Mouse (Mus musculus): Measurements from ENCODE around the gene Plekhn1. TPM values are rescaled to one million over a fixed set of nuclear protein-coding genes. Genes with fewer than 3 reads are reported as not detected.

Gene Plekhn1
- polyA plus RNA-seq, 1 experiment from 2014 or later, result 26.7 TPM

DNA sequence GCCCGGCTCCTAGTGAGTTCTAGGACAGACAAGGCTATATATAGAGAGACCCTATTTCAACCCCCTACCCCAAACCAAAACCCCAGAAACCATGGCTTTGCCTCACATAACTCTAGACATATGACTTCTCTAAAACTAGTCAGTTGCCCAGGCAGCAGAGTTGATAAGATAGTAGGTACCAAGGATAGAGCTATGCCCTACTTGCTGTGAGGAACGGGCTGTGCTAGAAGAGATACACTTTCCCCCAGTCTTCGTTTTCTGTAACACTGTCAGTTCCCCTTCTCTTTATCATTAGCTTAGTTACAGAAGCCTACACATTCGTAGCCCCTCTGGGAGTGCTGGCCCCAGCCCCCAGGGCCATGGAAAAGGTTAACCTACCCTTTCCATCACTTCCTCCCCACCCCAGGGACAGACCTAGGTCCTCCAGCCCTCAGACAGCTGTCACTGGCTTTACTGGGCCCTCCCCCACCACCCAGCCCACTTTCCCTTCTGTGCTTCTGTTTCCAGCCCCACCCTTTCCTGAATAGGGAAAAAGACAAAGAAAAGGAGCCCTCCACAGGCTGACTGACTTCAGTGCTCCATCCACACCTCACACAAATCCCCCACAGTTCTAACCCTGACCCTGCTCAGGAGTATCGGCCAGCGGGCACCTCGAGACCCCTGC is 50.2 kb downstream of the Plekhn1 start:
- Histone ChIP-seq H3K36me3 (ENCODE audit: control insufficient read depth, insufficient read depth, low read length) (peaks cover 3% of the 10 kb centered on the region; the same call in 1 of the 2 replicates), H3K4me1 (replicated peaks; ENCODE audit: control insufficient read depth, insufficient read depth, low read length) (peaks cover 32% of the 10 kb centered on the region), H3K4me2 (ENCODE audit: low read depth, low read length, severe bottlenecking) (peak overlapping the region; percentile 64), H3K9ac (ENCODE audit: low read length) (peak overlapping the region; percentile 76), H3K27me3 (ENCODE audit: control insufficient read depth, insufficient read depth, low read length) (no peaks in the 10 kb centered on the region), H3K4me3 (ENCODE audit: low read depth, low read length) (peak overlapping the region; percentile 38; the same call in 1 of the 2 replicates), H3K9me3 (ENCODE audit: control insufficient read depth, low read length) (no peaks in the 10 kb centered on the region), H3K27ac (ENCODE audit: low read depth, low read length) (no peak overlapping the region)
- DNase-seq (ENCODE audit: low spot score), result no peak
- WGBS, result 84% methylated on average over 7 of the region's 7 CpGs
- ATAC-seq (replicated peaks; ENCODE audit: low FRiP score), result no peak

DNA sequence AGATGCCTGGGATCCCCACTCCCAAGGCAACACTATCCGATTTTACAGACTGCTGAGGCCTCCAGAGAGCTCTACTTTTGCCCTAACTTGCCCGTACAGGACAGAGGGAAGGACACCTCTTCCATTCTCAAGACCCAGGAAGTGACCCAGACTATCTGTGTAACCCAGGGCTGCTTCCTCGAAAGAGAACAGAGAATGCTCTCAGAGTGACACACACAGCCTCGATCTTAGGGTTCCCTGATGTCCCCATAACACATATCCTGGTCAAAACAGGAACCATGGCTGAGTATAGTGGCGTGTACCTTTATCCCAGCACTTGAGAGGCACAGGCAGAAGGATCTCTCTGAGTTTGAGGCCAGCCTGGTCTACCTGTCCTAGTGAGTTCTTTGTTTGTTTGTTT is 50.9 kb downstream of the Plekhn1 start:
- Histone ChIP-seq H3K4me3 (ENCODE audit: low read depth, low read length) (peak overlapping the region; percentile 38; the same call in 1 of the 2 replicates), H3K27ac (ENCODE audit: low read depth, low read length) (no peak overlapping the region), H3K4me2 (ENCODE audit: low read depth, low read length, severe bottlenecking) (peak overlapping the region; percentile 22; the same call in 1 of the 2 replicates), H3K27me3 (ENCODE audit: control insufficient read depth, insufficient read depth, low read length) (no peaks in the 10 kb centered on the region), H3K36me3 (ENCODE audit: control insufficient read depth, insufficient read depth, low read length) (peaks cover 10% of the 10 kb centered on the region), H3K4me1 (replicated peaks; ENCODE audit: control insufficient read depth, insufficient read depth, low read length) (peaks cover 27% of the 10 kb centered on the region), H3K9ac (ENCODE audit: low read length) (0 out of 2 replicates have a peak overlapping the region, but pooled peaks have one; percentile 7), H3K9me3 (ENCODE audit: control insufficient read depth, low read length) (no peaks in the 10 kb centered on the region)
- 89% methylated on average over 5 of the region's 5 CpGs for WGBS
- no peak for DNase-seq (ENCODE audit: low spot score)
- no peak for ATAC-seq (replicated peaks; ENCODE audit: low FRiP score)

DNA sequence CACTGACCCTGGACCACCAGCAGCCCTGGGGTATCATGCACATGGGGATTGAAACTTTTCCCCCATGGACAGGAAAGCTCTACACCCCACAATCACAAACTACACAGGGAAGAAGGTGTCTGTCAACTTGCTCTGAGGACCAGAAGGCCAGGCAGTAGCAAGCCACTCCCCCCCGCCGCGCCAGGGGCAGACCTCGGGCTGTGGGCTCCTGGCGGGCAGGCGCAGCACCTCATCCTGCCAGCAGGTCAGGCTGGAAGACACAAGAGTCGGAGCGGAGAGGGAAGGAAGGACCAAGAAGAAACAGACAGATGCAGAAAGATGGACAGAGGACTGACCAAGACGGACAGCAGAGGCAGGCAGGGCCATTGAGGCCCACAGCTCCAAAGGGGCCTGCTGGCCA is 57.0 kb downstream of the Plekhn1 start:
- DNase-seq (ENCODE audit: low spot score) (no peak), ATAC-seq (replicated peaks; ENCODE audit: low FRiP score) (no peak)
- Histone ChIP-seq H3K27ac (ENCODE audit: low read depth, low read length) (no peak overlapping the region), H3K36me3 (ENCODE audit: control insufficient read depth, insufficient read depth, low read length) (peaks cover 47% of the 10 kb centered on the region), H3K9me3 (ENCODE audit: control insufficient read depth, low read length) (no peaks in the 10 kb centered on the region), H3K4me3 (ENCODE audit: low read depth, low read length) (no peak overlapping the region), H3K4me1 (replicated peaks; ENCODE audit: control insufficient read depth, insufficient read depth, low read length) (no peaks in the 10 kb centered on the region), H3K9ac (ENCODE audit: low read length) (no peak overlapping the region), H3K4me2 (ENCODE audit: low read depth, low read length, severe bottlenecking) (no peak overlapping the region), H3K27me3 (ENCODE audit: control insufficient read depth, insufficient read depth, low read length) (no peaks in the 10 kb centered on the region)
- 97% methylated on average over 9 of the region's 9 CpGs for WGBS

DNA sequence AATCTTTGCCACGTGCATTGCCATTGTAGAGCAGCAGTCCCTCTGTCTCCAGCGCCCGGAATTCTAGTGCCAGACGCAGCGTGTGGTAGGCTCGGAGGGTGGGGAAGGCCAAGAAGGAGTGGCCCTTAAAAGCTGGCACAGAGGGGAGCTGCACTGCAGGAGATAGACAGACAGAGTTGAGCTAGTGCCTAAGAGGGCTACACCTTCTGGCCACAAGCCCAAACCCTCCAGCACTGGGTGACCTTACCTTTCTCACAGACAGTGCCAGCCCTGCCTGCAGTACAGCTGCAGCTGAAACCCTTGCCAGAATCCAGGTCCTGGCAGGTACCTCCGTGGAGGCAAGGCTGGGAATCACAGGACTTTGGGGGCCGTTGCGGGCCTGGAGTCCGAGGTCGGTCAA is 62.8 kb downstream of the Plekhn1 start:
- H3K27ac ChIP-seq (ENCODE audit: low read depth, low read length), result no peak overlapping the region
- peaks cover 62% of the 10 kb centered on the region for H3K36me3 ChIP-seq (ENCODE audit: control insufficient read depth, insufficient read depth, low read length)
- 94% methylated on average over 11 of the region's 11 CpGs for WGBS
- peak; percentile 41 for DNase-seq (ENCODE audit: low spot score)
- no peak for ATAC-seq (replicated peaks; ENCODE audit: low FRiP score)
- H3K4me1 ChIP-seq (replicated peaks; ENCODE audit: control insufficient read depth, insufficient read depth, low read length), result no peaks in the 10 kb centered on the region
- no peak overlapping the region for H3K4me3 ChIP-seq (ENCODE audit: low read depth, low read length)
- H3K9ac ChIP-seq (ENCODE audit: low read length), result no peak overlapping the region
- H3K9me3 ChIP-seq (ENCODE audit: control insufficient read depth, low read length), result no peaks in the 10 kb centered on the region
- no peaks in the 10 kb centered on the region for H3K27me3 ChIP-seq (ENCODE audit: control insufficient read depth, insufficient read depth, low read length)
- H3K4me2 ChIP-seq (ENCODE audit: low read depth, low read length, severe bottlenecking), result no peak overlapping the region

Small RNA genes lying within 50 kb of the gene (microRNA-seq; reads per million reads assigned to microRNA genes)
- 10.9 reads per million, percentile 5 among the genes with 10 or more reads in this experiment for gene Mir7658 (ENCODE audit: insufficient number of aligned reads)

Other genes with a start within 250 kb of the Plekhn1 start
- 16.3 and 20.4 TPM in 2 replicates for gene B3galt6, start 242.2 kb downstream of the Plekhn1 start, polyA plus RNA-seq (2014; fragmentation: Nextera tagmentation; extraction: Ambion mirVana)
- gene Sdf4, start 242.0 kb downstream of the Plekhn1 start, polyA plus RNA-seq (2014; fragmentation: Nextera tagmentation; extraction: Ambion mirVana), result 117 and 121 TPM in 2 replicates
- 0.53 and 0.75 TPM in 2 replicates for gene Tnfrsf4, start 221.0 kb downstream of the Plekhn1 start, polyA plus RNA-seq (2014; fragmentation: Nextera tagmentation; extraction: Ambion mirVana)
- gene Tnfrsf18, start 208.7 kb downstream of the Plekhn1 start, polyA plus RNA-seq (2014; fragmentation: Nextera tagmentation; extraction: Ambion mirVana), result 1.1 and 1.9 TPM in 2 replicates
- 0.23 and 0.33 TPM in 2 replicates for gene Ttll10, start 175.4 kb downstream of the Plekhn1 start, polyA plus RNA-seq (2014; fragmentation: Nextera tagmentation; extraction: Ambion mirVana)
- 83.6 and 84.0 TPM in 2 replicates for gene 9430015G10Rik, start 124.9 kb downstream of the Plekhn1 start, polyA plus RNA-seq (2014; fragmentation: Nextera tagmentation; extraction: Ambion mirVana)
- gene Rnf223, start 104.3 kb downstream of the Plekhn1 start, polyA plus RNA-seq (2014; fragmentation: Nextera tagmentation; extraction: Ambion mirVana), result 1.0 and 1.2 TPM in 2 replicates
- 97.0 and 108 TPM in 2 replicates for gene Agrn, start 37.4 kb downstream of the Plekhn1 start, polyA plus RNA-seq (2014; fragmentation: Nextera tagmentation; extraction: Ambion mirVana)
- 0.35 and 0.37 TPM in 2 replicates for gene Isg15, start 34.0 kb downstream of the Plekhn1 start, polyA plus RNA-seq (2014; fragmentation: Nextera tagmentation; extraction: Ambion mirVana)
- gene AW011738, start 31.6 kb downstream of the Plekhn1 start, polyA plus RNA-seq (2014; fragmentation: Nextera tagmentation; extraction: Ambion mirVana), result 2.0 and 2.3 TPM in 2 replicates
- 1.4 and 1.6 TPM in 2 replicates for gene Perm1, start 19.0 kb downstream of the Plekhn1 start, polyA plus RNA-seq (2014; fragmentation: Nextera tagmentation; extraction: Ambion mirVana)
- 102 and 104 TPM in 2 replicates for gene Noc2l, start 1.2 kb upstream of the Plekhn1 start, polyA plus RNA-seq (2014; fragmentation: Nextera tagmentation; extraction: Ambion mirVana)
- 1.4 and 2.0 TPM in 2 replicates for gene Samd11, start 20.8 kb upstream of the Plekhn1 start, polyA plus RNA-seq (2014; fragmentation: Nextera tagmentation; extraction: Ambion mirVana)
- not detected in 2 replicates for gene Vmn2r-ps159, start 96.2 kb upstream of the Plekhn1 start, polyA plus RNA-seq (2014; fragmentation: Nextera tagmentation; extraction: Ambion mirVana)

Measured in forebrain, embryonic 11.5 days (tissue).